Mouse (Mus musculus) hindbrain, embryonic 16.5 days (tissue): Measurements from ENCODE around the gene Ap1g1. TPM values are rescaled to one million over a fixed set of nuclear protein-coding genes. Genes with fewer than 3 reads are reported as not detected.

Source experiments
- ATAC-seq: fragments of 200-750 bp; cut with Nextera tagmentation; 2 replicates; pipeline ENCODE4 v1.8.0; 2017; ENCODE audit warnings: moderate TSS enrichment, moderate library complexity
- H3K27ac ChIP-seq: fragments of 300-500 bp; sonication (generic); 2 replicates; pipeline ENCODE4 v1.5.1; 2014; ENCODE audit warnings: low read depth, mild to moderate bottlenecking, control low read depth, low read length, moderate library complexity
- H3K27me3 ChIP-seq: fragments of 300-500 bp; sonication (generic); replicated peaks from 2 replicates; pipeline ENCODE4 v1.6.1; 2014; ENCODE audit warnings: low read length; ENCODE audit not compliant: control insufficient read depth, insufficient read depth
- H3K36me3 ChIP-seq: fragments of 300-500 bp; sonication (generic); 2 replicates; pipeline ENCODE4 v1.6.1; 2014; ENCODE audit warnings: mild to moderate bottlenecking, low read length, moderate library complexity, mixed read lengths; ENCODE audit not compliant: control insufficient read depth, insufficient read depth
- H3K4me1 ChIP-seq: fragments of 300-500 bp; sonication (generic); 2 replicates; pipeline ENCODE4 v1.6.1; 2014; ENCODE audit warnings: low read depth, low read length; ENCODE audit not compliant: control insufficient read depth, insufficient read depth
- H3K4me2 ChIP-seq: fragments of 300-500 bp; sonication (generic); 2 replicates; pipeline ENCODE4 v1.6.1; 2014; ENCODE audit warnings: mild to moderate bottlenecking, low read length, control low read depth, moderate library complexity
- H3K4me3 ChIP-seq: fragments of 300-500 bp; sonication (generic); 2 replicates; pipeline ENCODE4 v1.5.1; 2014; ENCODE audit warnings: mild to moderate bottlenecking, low read length, control low read depth, moderate library complexity
- H3K9ac ChIP-seq: fragments of 300-500 bp; sonication (generic); 2 replicates; pipeline ENCODE4 v1.6.1; 2014; ENCODE audit warnings: low read depth, mild to moderate bottlenecking, control low read depth, low read length, moderate library complexity
- H3K9me3 ChIP-seq: fragments of 300-500 bp; sonication (generic); 2 replicates; pipeline ENCODE4 v1.6.1; 2014; ENCODE audit warnings: mild to moderate bottlenecking, low read length, moderate library complexity; ENCODE audit not compliant: control insufficient read depth
- WGBS: fragments of 180-500 bp; shearing (Covaris S2); extraction: QIAGEN DNeasy Blood & Tissue Kit; methylation state at CpG from one replicate; pipeline ENCODE4 v1.1.7; 2014; 5-methylcytosine and 5-hydroxymethylcytosine counted together
- polyA plus RNA-seq: library from polyadenylated mRNA; unstranded; fragments of >200 nt; fragmentation: Nextera tagmentation; extraction: Ambion mirVana; gene quantifications from 2 replicates; pipeline ENCODE4 v1.2.1, GENCODE M21; 2015

The Ap1g1 gene
- polyA plus RNA-seq = 42.7 and 50.3 TPM in 2 replicates

GRCm38 (mm10) chr8:109778280-109778977 is at the start of gene Ap1g1:
Ap1g1 (plus strand) TSS chr8:109778554.
- Histone ChIP-seq H3K9me3 (no peaks in the 10 kb centered on the region), H3K4me1 (peaks cover 13% of the 10 kb centered on the region), H3K27ac (peak within 1 kb of the TSS; percentile 92), H3K9ac (peak within 1 kb of the TSS; percentile 80), H3K27me3 (peaks cover 4% of the 10 kb centered on the region), H3K4me3 (peak within 1 kb of the TSS; percentile 56), H3K36me3 (no peaks in the 10 kb centered on the region), H3K4me2 (peak within 1 kb of the TSS; percentile 98)
- ATAC-seq = peak; percentile 99
- WGBS = under 1% methylated on average over 62 of the region's 64 CpGs

GRCm38 (mm10) chr8:109731012-109731411 is 47.3 kb upstream of the Ap1g1 start:
- Histone ChIP-seq H3K9me3 (no peaks in the 10 kb centered on the region), H3K4me2 (no peak overlapping the region), H3K4me3 (no peak overlapping the region), H3K27ac (no peak overlapping the region), H3K9ac (no peak overlapping the region), H3K27me3 (no peaks in the 10 kb centered on the region), H3K36me3 (peaks cover 26% of the 10 kb centered on the region), H3K4me1 (peaks cover 4% of the 10 kb centered on the region)
- WGBS = 87% methylated on average over 3 of the region's 3 CpGs
- ATAC-seq = no peak

GRCm38 (mm10) chr8:109734018-109734417 is 44.3 kb upstream of the Ap1g1 start:
- Histone ChIP-seq H3K9ac (no peak overlapping the region), H3K9me3 (no peaks in the 10 kb centered on the region), H3K27ac (no peak overlapping the region), H3K4me2 (no peak overlapping the region), H3K4me3 (no peak overlapping the region), H3K36me3 (peaks cover 21% of the 10 kb centered on the region), H3K27me3 (no peaks in the 10 kb centered on the region), H3K4me1 (peaks cover 9% of the 10 kb centered on the region)
- no peak for ATAC-seq
- 94% methylated on average over 3 of the region's 3 CpGs for WGBS

- WGBS = 7% methylated on average over 7 of the region's 8 CpGs
- peak overlapping the region; percentile 64; the same call in 1 of the 2 replicates for H3K27ac ChIP-seq
- no peak for ATAC-seq
Measured at GRCm38 (mm10) chr8:109736819-109737218, 41.5 kb upstream of the Ap1g1 start.

GRCm38 (mm10) chr8:109737237-109738048 is 40.9 kb upstream of the Ap1g1 start, which contains the start of gene Atxn1l:
Atxn1l (minus strand) TSS chr8:109737739.
- H3K9me3 ChIP-seq = no peaks in the 10 kb centered on the region
- H3K4me1 ChIP-seq = peaks cover 9% of the 10 kb centered on the region
- H3K27me3 ChIP-seq = no peaks in the 10 kb centered on the region
- H3K9ac ChIP-seq = peak within 1 kb of the TSS; percentile 99
- H3K4me2 ChIP-seq = peak within 1 kb of the TSS; percentile 89
- WGBS = under 1% methylated on average over 45 of the region's 59 CpGs
- peak; percentile 89 for ATAC-seq
- H3K27ac ChIP-seq = peak within 1 kb of the TSS; percentile 64
- H3K36me3 ChIP-seq = peaks cover 9% of the 10 kb centered on the region
- peak within 1 kb of the TSS; percentile 99 for H3K4me3 ChIP-seq

More at GRCm38 (mm10) chr8:109736819-109737218, 41.5 kb upstream of the Ap1g1 start:
- peak overlapping the region; percentile 99 for H3K9ac ChIP-seq
- H3K4me1 ChIP-seq = peaks cover 9% of the 10 kb centered on the region
- H3K36me3 ChIP-seq = peaks cover 15% of the 10 kb centered on the region
- H3K9me3 ChIP-seq = no peaks in the 10 kb centered on the region
- peak overlapping the region; percentile 89 for H3K4me2 ChIP-seq
- H3K4me3 ChIP-seq = peak overlapping the region; percentile 99
- H3K27me3 ChIP-seq = no peaks in the 10 kb centered on the region

GRCm38 (mm10) chr8:109738049-109738380 is 40.3 kb upstream of the Ap1g1 start:
- H3K9me3 ChIP-seq = no peaks in the 10 kb centered on the region
- peaks cover 9% of the 10 kb centered on the region for H3K4me1 ChIP-seq
- H3K36me3 ChIP-seq = peaks cover 3% of the 10 kb centered on the region
- H3K9ac ChIP-seq = peak overlapping the region; percentile 99
- H3K4me3 ChIP-seq = peak overlapping the region; percentile 99
- H3K27ac ChIP-seq = peak overlapping the region; percentile 54
- 90% methylated on average over 1 of the region's 1 CpGs for whole genome bisulfite sequencing
- no peaks in the 10 kb centered on the region for H3K27me3 ChIP-seq
- ATAC-seq = no peak
- peak overlapping the region; percentile 89 for H3K4me2 ChIP-seq

GRCm38 (mm10) chr8:109747468-109748199 is 30.7 kb upstream of the Ap1g1 start:
- no peaks in the 10 kb centered on the region for H3K27me3 ChIP-seq
- no peaks in the 10 kb centered on the region for H3K9me3 ChIP-seq
- H3K4me2 ChIP-seq = no peak overlapping the region
- ATAC-seq = no peak
- no peaks in the 10 kb centered on the region for H3K36me3 ChIP-seq
- no peak overlapping the region for H3K27ac ChIP-seq
- 89% methylated on average over 12 of the region's 12 CpGs for WGBS
- no peaks in the 10 kb centered on the region for H3K4me1 ChIP-seq
- H3K9ac ChIP-seq = no peak overlapping the region
- no peak overlapping the region for H3K4me3 ChIP-seq

- ATAC-seq = no peak
- no peak overlapping the region for H3K9ac ChIP-seq
- H3K4me1 ChIP-seq = no peaks in the 10 kb centered on the region
- H3K9me3 ChIP-seq = no peaks in the 10 kb centered on the region; the same call in 1 of the 2 replicates
- no peak overlapping the region for H3K4me3 ChIP-seq
- WGBS = 66% methylated on average over 5 of the region's 5 CpGs
- H3K4me2 ChIP-seq = no peak overlapping the region
- H3K27me3 ChIP-seq = no peaks in the 10 kb centered on the region
- no peak overlapping the region for H3K27ac ChIP-seq
- no peaks in the 10 kb centered on the region for H3K36me3 ChIP-seq
Measured at GRCm38 (mm10) chr8:109750274-109750673, 28.1 kb upstream of the Ap1g1 start.
